8 mouse cellular contexts compared by ENCODE assay signal in the genomic region with DNA sequence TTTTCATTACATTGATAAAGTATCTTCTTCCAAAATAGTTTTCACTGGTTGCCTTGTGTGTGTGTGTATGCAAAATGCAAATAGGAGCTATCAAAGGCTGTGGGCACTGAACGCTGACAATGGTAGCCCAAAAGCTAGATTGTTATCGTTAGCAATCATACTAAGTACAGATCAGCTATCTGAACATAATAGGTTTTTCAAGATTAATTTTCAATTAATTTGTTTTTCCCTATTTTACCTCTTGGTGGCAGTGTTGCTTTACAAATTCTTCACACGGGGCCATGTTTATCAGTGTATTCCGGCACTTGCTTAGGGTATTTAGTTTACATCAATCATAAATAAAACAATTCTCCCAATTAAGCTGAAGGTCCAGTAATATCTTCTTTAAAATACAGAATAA. TPM values are rescaled to one million over a fixed set of nuclear protein-coding genes. Genes with fewer than 3 reads are reported as not detected.
DNase-seq lines count a peak whose midpoint lies in the region; ATAC-seq and TF ChIP-seq lines count a peak whose summit lies in the region.

No protein-coding gene starts in this region.

- no peaks in the 10 kb centered on the region; the same call in none of the 2 replicates for H3K4me1 ChIP-seq in heart, adult 2 months (ENCODE audit: control insufficient read depth, insufficient read depth, low read length)
- no peaks in the 10 kb centered on the region for H3K4me1 ChIP-seq in neural tube, embryonic 11.5 days (ENCODE audit: control insufficient read depth, insufficient read depth, low read length)
- H3K4me1 ChIP-seq in hindbrain, embryonic 13.5 days (replicated peaks) = no peaks in the 10 kb centered on the region; the same call in 1 of the 2 replicates

- intact Hi-C loops in heart, adult 2 months (cut with DNase I) = loop anchor here (2.0 kb wide), 1 partner anchor 372 kb away; no protein-coding TSS in a partner anchor

- no peaks in the 10 kb centered on the region for H3K27me3 ChIP-seq in heart, adult 2 months (ENCODE audit: control insufficient read depth, insufficient read depth, low read length)
- no peaks in the 10 kb centered on the region for H3K27me3 ChIP-seq in neural tube, embryonic 11.5 days (ENCODE audit: control insufficient read depth, insufficient read depth, low read length)
- H3K27me3 ChIP-seq in hindbrain, embryonic 13.5 days = no peaks in the 10 kb centered on the region

- ATAC-seq in neural tube, embryonic 11.5 days (ENCODE audit: insufficient read depth, low FRiP score, low TSS enrichment) = 0 out of 2 replicates have a peak, but pooled peaks have one; percentile 43
- peak; percentile 73 for ATAC-seq in hindbrain, embryonic 13.5 days (ENCODE audit: low FRiP score)

- peak overlapping the region; percentile 20; the same call in 1 of the 2 replicates for H3K27ac ChIP-seq in heart, adult 2 months
- no peak overlapping the region for H3K27ac ChIP-seq in neural tube, embryonic 11.5 days (ENCODE audit: low read depth, low read length)
- no peak overlapping the region for H3K27ac ChIP-seq in hindbrain, embryonic 13.5 days

- TF ChIP-seq CTCF in heart, adult 2 months (IDR thresholded peaks at IDR 0.05) = peak; percentile 71

- no peaks in the 10 kb centered on the region for H3K79me2 ChIP-seq in heart, adult 2 months (replicated peaks; ENCODE audit: control insufficient read depth, insufficient read depth, low read length)

- 12% methylated on average over 4 of the region's 4 CpGs for WGBS in heart, adult 2 months
- 48% methylated on average over 4 of the region's 4 CpGs for WGBS in neural tube, embryonic 11.5 days
- WGBS in hindbrain, embryonic 13.5 days = 17% methylated on average over 4 of the region's 4 CpGs

- peak overlapping the region; percentile 13; the same call in 1 of the 2 replicates for H3K4me3 ChIP-seq in heart, adult 2 months
- no peak overlapping the region for H3K4me3 ChIP-seq in neural tube, embryonic 11.5 days (ENCODE audit: low read depth, low read length)
- H3K4me3 ChIP-seq in hindbrain, embryonic 13.5 days = no peak overlapping the region

- TF ChIP-seq EP300 in heart, adult 2 months (IDR thresholded peaks at IDR 0.05; ENCODE audit: insufficient read depth, low read depth, low read length) = no peak

- H3K4me2 ChIP-seq in neural tube, embryonic 11.5 days (ENCODE audit: low read depth) = no peak overlapping the region
- no peak overlapping the region for H3K4me2 ChIP-seq in hindbrain, embryonic 13.5 days

- no peak for TF ChIP-seq POLR2A in heart, adult 2 months (IDR thresholded peaks at IDR 0.05; ENCODE audit: insufficient read depth, low read depth, low read length)

- no peaks in the 10 kb centered on the region for H3K9me3 ChIP-seq in neural tube, embryonic 11.5 days (ENCODE audit: control insufficient read depth, low read length)
- no peaks in the 10 kb centered on the region for H3K9me3 ChIP-seq in hindbrain, embryonic 13.5 days

- peaks cover 41% of the 10 kb centered on the region for H3K36me3 ChIP-seq in heart, adult 2 months (ENCODE audit: control insufficient read depth, insufficient read depth, low read length)
- no peaks in the 10 kb centered on the region for H3K36me3 ChIP-seq in neural tube, embryonic 11.5 days (ENCODE audit: control insufficient read depth, insufficient read depth, low read length)
- H3K36me3 ChIP-seq in hindbrain, embryonic 13.5 days = no peaks in the 10 kb centered on the region

- no peak overlapping the region for H3K9ac ChIP-seq in heart, adult 2 months (ENCODE audit: low read depth, low read length)
- H3K9ac ChIP-seq in neural tube, embryonic 11.5 days (ENCODE audit: low read length) = no peak overlapping the region
- no peak overlapping the region for H3K9ac ChIP-seq in hindbrain, embryonic 13.5 days

- no peak for DNase-seq in heart, adult 2 months
- no peak for DNase-seq in heart, adult 9 months (ENCODE audit: low spot score in 2 of 2)
- no peak for DNase-seq in neural tube, embryonic 11.5 days (ENCODE audit: low spot score)
- no peak for DNase-seq in neural tube, embryonic 10.5 days (ENCODE audit: extremely low spot score, low spot score)
- DNase-seq in adrenal gland, postnatal 10 days = no peak
- no peak for DNase-seq in T-cell, adult 2 months (ENCODE audit: low spot score)
- no peak for DNase-seq in layer of hippocampus, adult 8-10 months (ENCODE audit: low spot score in 2 of 2)

RNA-seq across cellular contexts. Expression of gene Ttn, which starts 11.7 kb away (rescaled TPM):
- total RNA-seq in heart, adult 2 months (2021) = 1,000 to 10,000 TPM; 2,567 to 3,090 TPM
- 88.4 and 181 TPM in 2 replicates for polyA plus RNA-seq in heart, adult 2 months (2012; rRNA removed)
- polyA plus RNA-seq in neural tube, embryonic 11.5 days (2014; fragmentation: Nextera tagmentation; extraction: Ambion mirVana) = 14.6 and 19.7 TPM in 2 replicates
- 1.1 and 2.5 TPM in 2 replicates for polyA plus RNA-seq in hindbrain, embryonic 13.5 days (2015; fragmentation: Nextera tagmentation; extraction: Ambion mirVana)
- 100 to 1,000 TPM in 1 of 2 experiments, 10 to 100 TPM in 1; 87.1 to 370 TPM for total RNA-seq in adrenal gland, postnatal 10 days (2021)
- total RNA-seq in layer of hippocampus, adult 8-10 months (2022) = 1 to 10 TPM in 2 of 4 experiments, under 1 TPM in 2; 0.61 to 2.8 (median 1.2) TPM

Comparison
In these comparisons a context has a peak if more than half of its experiments do, and no peak if none do; other contexts are left out.
1. RNA of gene Ttn, which starts 11.7 kb away (total RNA-seq): 2,567 to 3,090 TPM in heart, adult 2 months and 87.1 to 370 TPM in adrenal gland, postnatal 10 days; 0.61 to 2.8 TPM in layer of hippocampus, adult 8-10 months; every median in the first group is over 10 times any median in the second.